Mouse (Mus musculus): ENCODE measurements at regions not wholly inside any gene's neighbourhood (a gene's known extent, or its start where the extent isn't known, plus 50 kb on each side); places are given as distances from the start of the nearest gene placed in this dataset.

GRCm38 (mm10) chr5:102180250-102180649 is 110.5 kb upstream of the Wdfy3 start:
- TF ChIP-seq GATA1 (IDR thresholded peaks at IDR 0.05; ENCODE audit: borderline replicate concordance, low read length) (no peak), FLI1 (IDR thresholded peaks at IDR 0.05; ENCODE audit: low read length) (no peak)
